Mouse (Mus musculus) erythroblast, embryonic 14.5 days (primary cell): ENCODE results near the gene Sp3.
"Not testable (repeated sequence)": the region's sequence is repeated elsewhere in the genome, so short reads cannot be mapped to it uniquely, and the experiment has no call there.

Experiments used
- GATA1 ChIP-seq: IDR thresholded peaks from 2 replicates; pipeline ENCODE4 v1.6.1; 2012; ENCODE audit warnings: low read length, inconsistent platforms, mixed read lengths
- TAL1 ChIP-seq: IDR thresholded peaks from 3 replicates; pipeline ENCODE4 v1.6.1; 2012; ENCODE audit warnings: low read length, inconsistent platforms, mixed read lengths

GRCm38 (mm10) chr2:72902816-72903680 lies 77.2 kb downstream of the Sp3 start:
- TF ChIP-seq GATA1, TAL1: not testable (repeated sequence)
